In the genomic region with DNA sequence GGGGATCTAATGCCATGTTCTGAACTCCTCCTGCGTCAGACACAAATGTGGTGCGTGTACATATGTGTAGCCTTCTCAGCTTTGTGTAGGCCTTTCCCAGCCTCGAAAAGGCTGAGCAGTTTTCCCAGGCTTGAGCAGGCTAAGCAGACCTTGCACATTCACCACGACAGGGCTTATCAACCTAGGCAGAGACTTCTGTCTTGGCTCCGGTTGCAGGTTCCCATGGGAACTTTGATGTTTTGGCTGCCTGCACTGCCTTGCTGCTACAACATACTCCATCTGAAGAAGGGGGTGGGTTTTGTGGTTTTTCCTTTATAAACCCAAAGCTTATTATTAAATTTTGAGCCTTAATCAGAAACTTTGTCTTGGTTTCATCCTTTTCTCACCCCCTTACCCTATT, we compare ENCODE assay signal across 22 mouse cellular contexts.
DNase-seq lines count a peak whose midpoint lies in the region; ATAC-seq and TF ChIP-seq lines count a peak whose summit lies in the region.
"Had no signal": no experiment of that assay in that cellular context is flagged by ENCODE, and none has a peak within 500 bp of the region (broad histone marks: within the 10 kb centered on the region; RNA-seq: fewer than 3 reads in every experiment).

No protein-coding gene starts in this region.

- no peaks in the 10 kb centered on the region for H3K9me3 ChIP-seq in heart, embryonic 12.5 days (replicated peaks)
- H3K9me3 ChIP-seq in midbrain, postnatal 0 days (ENCODE audit: low read length), result no peaks in the 10 kb centered on the region
- H3K9me3 ChIP-seq in midbrain, embryonic 15.5 days, result no peaks in the 10 kb centered on the region
- H3K9me3 ChIP-seq: forebrain, embryonic 10.5 days; neural tube, embryonic 15.5 days had no signal

- H3K27ac ChIP-seq in heart, embryonic 12.5 days (ENCODE audit: poor library complexity, severe bottlenecking), result 0 out of 2 replicates have a peak overlapping the region, but pooled peaks have one; percentile 4
- H3K27ac ChIP-seq in midbrain, postnatal 0 days (ENCODE audit: low read depth, low read length), result no peak overlapping the region
- H3K27ac ChIP-seq in midbrain, embryonic 15.5 days, result no peak overlapping the region
- H3K27ac ChIP-seq: forebrain, embryonic 10.5 days; heart, adult 2 months; hindbrain, embryonic 14.5 days; neural tube, embryonic 15.5 days; stomach, postnatal 0 days had no signal

- H3K4me2 ChIP-seq in heart, embryonic 12.5 days, result no peak overlapping the region
- no peak overlapping the region for H3K4me2 ChIP-seq in midbrain, postnatal 0 days (ENCODE audit: low read depth, low read length, poor library complexity, severe bottlenecking)
- H3K4me2 ChIP-seq in midbrain, embryonic 15.5 days, result no peak overlapping the region
- H3K4me2 ChIP-seq: hindbrain, embryonic 14.5 days; neural tube, embryonic 15.5 days had no signal

- WGBS in heart, embryonic 12.5 days, result 53% methylated on average over 5 of the region's 5 CpGs
- 76% methylated on average over 5 of the region's 5 CpGs for WGBS in midbrain, postnatal 0 days
- WGBS in midbrain, embryonic 15.5 days, result 77% methylated on average over 5 of the region's 5 CpGs

- no peak overlapping the region for H3K4me3 ChIP-seq in heart, embryonic 12.5 days
- no peak overlapping the region for H3K4me3 ChIP-seq in midbrain, postnatal 0 days (ENCODE audit: low read depth, low read length)
- no peak overlapping the region for H3K4me3 ChIP-seq in midbrain, embryonic 15.5 days
- H3K4me3 ChIP-seq: forebrain, embryonic 10.5 days; heart, adult 2 months; neural tube, embryonic 15.5 days had no signal

- H3K27me3 ChIP-seq in heart, embryonic 12.5 days (replicated peaks), result no peaks in the 10 kb centered on the region
- H3K27me3 ChIP-seq in midbrain, postnatal 0 days (ENCODE audit: insufficient read depth, low read length), result no peaks in the 10 kb centered on the region
- H3K27me3 ChIP-seq in midbrain, embryonic 15.5 days (replicated peaks), result no peaks in the 10 kb centered on the region
- H3K27me3 ChIP-seq: neural tube, embryonic 15.5 days had no signal

- DNase-seq in heart, adult 8-10 months (ENCODE audit: low spot score), result no peak
- peak; percentile 4 for DNase-seq in midbrain, postnatal 0 days (ENCODE audit: low spot score)
- DNase-seq in ES-CJ7 (ENCODE audit: low read depth, low spot score) (peak; percentile 31), R1 (ENCODE audit: low read depth, low spot score) (peak; percentile 53)
- DNase-seq in kidney, adult 11 months, result no peak
- DNase-seq: adrenal gland, adult 8-10 months; cerebellum, adult 9-11 months; gastrocnemius, postnatal 25 days; kidney, adult 9 months; kidney, postnatal 14 days; layer of hippocampus, postnatal 36 days; lung, postnatal 4 days; retina, postnatal 1 day; thymus, adult 2 months; thymus, postnatal 4 days had no signal

- H3K4me1 ChIP-seq in heart, embryonic 12.5 days (replicated peaks), result 0 out of 2 replicates have a peak, but pooled peaks cover 3% of the 10 kb centered on the region
- H3K4me1 ChIP-seq in midbrain, postnatal 0 days (ENCODE audit: insufficient read depth, low read length), result no peaks in the 10 kb centered on the region
- no peaks in the 10 kb centered on the region for H3K4me1 ChIP-seq in midbrain, embryonic 15.5 days
- H3K4me1 ChIP-seq: forebrain, embryonic 10.5 days; neural tube, embryonic 15.5 days had no signal

- no peak for ATAC-seq in heart, embryonic 12.5 days (ENCODE audit: insufficient number of reproducible peaks, low FRiP score)
- no peak for ATAC-seq in midbrain, postnatal 0 days (ENCODE audit: low FRiP score)
- ATAC-seq in midbrain, embryonic 15.5 days (replicated peaks), result no peak

- H3K9ac ChIP-seq in heart, embryonic 12.5 days, result no peak overlapping the region
- H3K9ac ChIP-seq in midbrain, postnatal 0 days (replicated peaks; ENCODE audit: low read length, poor library complexity, severe bottlenecking), result no peak overlapping the region
- H3K9ac ChIP-seq in midbrain, embryonic 15.5 days, result no peak overlapping the region
- H3K9ac ChIP-seq: hindbrain, embryonic 14.5 days; neural tube, embryonic 15.5 days had no signal

- H3K36me3 ChIP-seq in heart, embryonic 12.5 days, result no peaks in the 10 kb centered on the region
- H3K36me3 ChIP-seq in midbrain, postnatal 0 days (ENCODE audit: insufficient read depth, low read length), result no peaks in the 10 kb centered on the region
- no peaks in the 10 kb centered on the region for H3K36me3 ChIP-seq in midbrain, embryonic 15.5 days (replicated peaks)
- H3K36me3 ChIP-seq: forebrain, embryonic 10.5 days; neural tube, embryonic 15.5 days had no signal

- no peak for TF ChIP-seq CTCF in midbrain, postnatal 0 days (IDR thresholded peaks at IDR 0.05)

Comparison
In these comparisons a context has a peak if more than half of its experiments do, and no peak if none do; other contexts are left out.
1. DNase-seq: peak in midbrain, postnatal 0 days (single experiment), ES-CJ7 (single experiment) and R1 (single experiment); none in heart, adult 8-10 months (single experiment) and kidney, adult 11 months (single experiment).